Mouse (Mus musculus): ENCODE results near the gene Tmem259.

GRCm38 (mm10) chr10:79926491-79927323 lies 57.4 kb downstream of the Tmem259 start, which contains the start of gene Arid3a:
- TF ChIP-seq CTCF (IDR thresholded peaks at IDR 0.05; ENCODE audit: low read depth) (peak; percentile 5; the same call in 1 of the 2 replicates), EP300 (IDR thresholded peaks at IDR 0.05; ENCODE audit: low read depth) (0 out of 2 replicates have a peak, but pooled peaks have one; percentile 23)
